Mouse (Mus musculus) bone marrow, adult 2 months (tissue): ENCODE results near the gene Hk2.

ENCODE experiments used
- CTCF ChIP-seq: fragments of 200-500 bp; IDR thresholded peaks from 2 replicates; pipeline ENCODE4 v1.5.1; 2011; ENCODE audit warnings: low read length, control low read depth; ENCODE audit not compliant: control insufficient read depth, insufficient read depth
- POLR2A ChIP-seq: fragments of 200-500 bp; IDR thresholded peaks from 2 replicates; pipeline ENCODE4 v1.6.1; 2011; ENCODE audit warnings: low read depth, mild to moderate bottlenecking, control low read depth, low read length, borderline replicate concordance; ENCODE audit not compliant: control insufficient read depth

DNA sequence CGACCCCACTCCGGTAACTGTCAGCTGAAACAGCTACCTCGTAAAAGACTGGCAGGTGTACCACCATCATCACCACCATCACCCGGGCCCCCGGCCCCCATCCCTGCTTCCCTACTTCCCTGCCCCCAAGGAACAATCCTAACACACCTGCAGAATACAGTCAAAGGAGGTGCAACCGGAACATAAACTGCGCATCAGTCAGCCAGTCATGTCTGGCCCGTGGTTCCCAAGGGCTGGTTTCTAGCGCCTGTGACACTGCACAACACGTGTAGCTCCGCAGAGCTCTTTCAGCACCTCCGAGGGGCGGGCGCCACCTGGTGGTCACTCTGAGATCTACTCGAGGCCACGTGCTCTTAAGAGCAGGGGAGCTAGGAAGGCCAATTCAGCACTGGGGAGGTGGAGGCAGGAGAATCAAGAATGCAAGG is 71.6 kb downstream of the Hk2 start:
- TF ChIP-seq POLR2A (no peak), CTCF (peak; percentile 95)
